Mouse (Mus musculus) MEL (cell line): ENCODE data around the gene A130010J15Rik. TPM values are rescaled to one million over a fixed set of nuclear protein-coding genes. Genes with fewer than 3 reads are reported as not detected.

ENCODE experiments used
- DNase-seq: peaks from one replicate; pipeline ENCODE4 v3.0.0; 2011; ENCODE audit warnings: low read depth, low spot score
- H3K27ac ChIP-seq: 2 replicates; pipeline ENCODE4 v1.5.1; 2012; ENCODE audit warnings: low read depth, mild to moderate bottlenecking, control low read depth, low read length, moderate library complexity; ENCODE audit not compliant: control insufficient read depth
- H3K27me3 ChIP-seq, 2 experiments: fragments of 150-350 bp in 1 of 2; sonication (generic) in 1 of 2; 2 replicates each; pipeline ENCODE4 v1.6.1; 2012; ENCODE audit warnings: low read length in 2 of 2, mild to moderate bottlenecking in 2 of 2, improper control_type of control experiment in 1 of 2, moderate library complexity in 1 of 2; ENCODE audit not compliant: insufficient read depth in 2 of 2, control insufficient read depth in 1 of 2
- H3K36me3 ChIP-seq, 2 experiments: 2 replicates each; pipeline ENCODE4 v1.6.1; 2012 to 2014; ENCODE audit warnings: low read length in 2 of 2, improper control_type of control experiment in 1 of 2, inconsistent platforms in 1 of 2, mild to moderate bottlenecking in 1 of 2; ENCODE audit not compliant: insufficient read depth in 2 of 2, control insufficient read depth in 1 of 2
- H3K4me1 ChIP-seq, 2 experiments: fragments of 150-350 bp in 1 of 2; sonication (generic) in 1 of 2; 2 replicates each; pipeline ENCODE4 v1.6.1; 2012; ENCODE audit warnings: low read length in 2 of 2, improper control_type of control experiment in 1 of 2, mild to moderate bottlenecking in 1 of 2; ENCODE audit not compliant: insufficient read depth in 2 of 2, control insufficient read depth in 1 of 2
- H3K4me3 ChIP-seq, 2 experiments: fragments of 150-350 bp in 1 of 2; sonication (generic) in 1 of 2; 2 replicates each; pipeline ENCODE4 v1.5.1; 2012; ENCODE audit warnings: low read depth in 2 of 2, low read length in 2 of 2, mild to moderate bottlenecking in 2 of 2, moderate library complexity in 2 of 2, control low read depth in 1 of 2, improper control_type of control experiment in 1 of 2; ENCODE audit not compliant: control insufficient read depth in 1 of 2, insufficient read depth in 1 of 2
- H3K79me2 ChIP-seq: 2 replicates; pipeline ENCODE4 v1.6.1; 2012; ENCODE audit warnings: mild to moderate bottlenecking, low read length, moderate library complexity; ENCODE audit not compliant: control insufficient read depth, poor library complexity, insufficient read depth
- H3K9ac ChIP-seq: 2 replicates; pipeline ENCODE4 v1.6.1; 2012; ENCODE audit warnings: low read depth, mild to moderate bottlenecking, control low read depth, low read length, moderate library complexity; ENCODE audit not compliant: control insufficient read depth, poor library complexity, severe bottlenecking
- H3K9me3 ChIP-seq: fragments of 150-350 bp; sonication (generic); replicated peaks from 2 replicates; pipeline ENCODE4 v1.6.1; 2012; ENCODE audit warnings: mild to moderate bottlenecking, low read length, improper control_type of control experiment, moderate library complexity; ENCODE audit not compliant: insufficient read depth
- BHLHE40 ChIP-seq: IDR thresholded peaks from 2 replicates; pipeline ENCODE4 v1.6.1; 2012; ENCODE audit warnings: low read depth, mild to moderate bottlenecking, inconsistent platforms, low read length, improper control_type of control experiment, borderline replicate concordance
- CHD1 ChIP-seq: IDR thresholded peaks from 2 replicates; pipeline ENCODE4 v1.6.1; 2012; ENCODE audit warnings: low read depth, mild to moderate bottlenecking, inconsistent platforms, low read length, improper control_type of control experiment
- ELF1 ChIP-seq: IDR thresholded peaks from 2 replicates; pipeline ENCODE4 v1.6.1; 2014; ENCODE audit warnings: low read depth, mild to moderate bottlenecking, inconsistent platforms, low read length, improper control_type of control experiment, moderate library complexity
- EP300 ChIP-seq, 2 experiments: IDR thresholded peaks; 2 replicates each; pipeline ENCODE4 v1.6.1; 2011; ENCODE audit warnings: improper control_type of control experiment in 2 of 2, low read length in 2 of 2, low read depth in 1 of 2, mild to moderate bottlenecking in 1 of 2
- ETS1 ChIP-seq: IDR thresholded peaks from 2 replicates; pipeline ENCODE4 v1.6.1; 2012; ENCODE audit warnings: low read depth, mild to moderate bottlenecking, inconsistent platforms, low read length, improper control_type of control experiment, moderate library complexity
- HCFC1 ChIP-seq: IDR thresholded peaks from 2 replicates; pipeline ENCODE4 v1.6.1; 2012; ENCODE audit warnings: low read depth, mild to moderate bottlenecking, inconsistent platforms, low read length, improper control_type of control experiment, moderate library complexity
- KAT2A ChIP-seq: conservative IDR thresholded peaks from 2 replicates; pipeline ENCODE4 v1.6.1; 2012; ENCODE audit warnings: low read depth, low read length, improper control_type of control experiment, inconsistent platforms
- MAFK ChIP-seq: IDR thresholded peaks from 2 replicates; pipeline ENCODE4 v1.6.1; 2011; ENCODE audit warnings: low read depth, mild to moderate bottlenecking, low read length, improper control_type of control experiment, borderline replicate concordance
- MAZ ChIP-seq: IDR thresholded peaks from 2 replicates; pipeline ENCODE4 v1.6.1; 2012; ENCODE audit warnings: low read depth, mild to moderate bottlenecking, inconsistent platforms, low read length, improper control_type of control experiment
- MYB ChIP-seq: IDR thresholded peaks from 2 replicates; pipeline ENCODE4 v1.6.1; 2011; ENCODE audit warnings: mild to moderate bottlenecking, low read depth, low read length, improper control_type of control experiment
- NRF1 ChIP-seq: IDR thresholded peaks from 2 replicates; pipeline ENCODE4 v1.6.1; 2014; ENCODE audit warnings: low read depth, mild to moderate bottlenecking, inconsistent platforms, low read length, improper control_type of control experiment, moderate library complexity; ENCODE audit not compliant: poor library complexity, insufficient read depth, severe bottlenecking
- POLR2A ChIP-seq, 2 experiments: IDR thresholded peaks; 2 replicates each; pipeline ENCODE4 v1.6.1; 2011 to 2012; ENCODE audit warnings: low read length in 2 of 2, mild to moderate bottlenecking in 2 of 2, control low read depth in 1 of 2, improper control_type of control experiment in 1 of 2, low read depth in 1 of 2, moderate library complexity in 1 of 2; ENCODE audit not compliant: control insufficient read depth in 1 of 2, insufficient read depth in 1 of 2, poor library complexity in 1 of 2
- POLR2AphosphoS5 ChIP-seq: IDR thresholded peaks from 2 replicates; pipeline ENCODE4 v1.6.1; 2012; ENCODE audit warnings: low read depth, borderline replicate concordance, mild to moderate bottlenecking, inconsistent platforms, low read length, moderate library complexity, mixed read lengths
- RAD21 ChIP-seq: IDR thresholded peaks from 2 replicates; pipeline ENCODE4 v1.6.1; 2011; ENCODE audit warnings: mild to moderate bottlenecking, low read depth, low read length, improper control_type of control experiment
- SMC3 ChIP-seq: IDR thresholded peaks from 2 replicates; pipeline ENCODE4 v1.6.1; 2011; ENCODE audit warnings: low read depth, low read length, improper control_type of control experiment
- TAL1 ChIP-seq: IDR thresholded peaks from 2 replicates; pipeline ENCODE4 v1.6.1; 2012; ENCODE audit warnings: mild to moderate bottlenecking, inconsistent platforms, low read length, moderate library complexity, mixed read lengths
- TCF12 ChIP-seq: IDR thresholded peaks from 2 replicates; pipeline ENCODE4 v1.6.1; 2014; ENCODE audit warnings: low read depth, mild to moderate bottlenecking, inconsistent platforms, low read length, improper control_type of control experiment, moderate library complexity
- polyA plus RNA-seq, 2 experiments: library from polyadenylated mRNA; stranded (reverse) in 1 of 2; unstranded in 1 of 2; fragments of >175 nt in 1 of 2; fragments of >200 nt in 1 of 2; gene quantifications; 2 replicates each; pipeline versions ENCODE4 v1.2.1 to v1.2.4; 2012; ENCODE audit warnings: low replicate concordance in 2 of 2, low read depth in 1 of 2; ENCODE audit not compliant: insufficient read length in 2 of 2, insufficient read depth in 1 of 2, missing spikeins in 1 of 2
- total RNA-seq: library from RNA; depleted of rRNA; stranded (reverse); fragments of 300-350 nt; gene quantifications from 2 replicates; pipeline ENCODE4 v1.2.3, GENCODE M21; 2012

Gene A130010J15Rik
- total and polyA plus RNA-seq, 3 experiments, result 5.8 to 13.2 TPM; not detected in 1

DNA sequence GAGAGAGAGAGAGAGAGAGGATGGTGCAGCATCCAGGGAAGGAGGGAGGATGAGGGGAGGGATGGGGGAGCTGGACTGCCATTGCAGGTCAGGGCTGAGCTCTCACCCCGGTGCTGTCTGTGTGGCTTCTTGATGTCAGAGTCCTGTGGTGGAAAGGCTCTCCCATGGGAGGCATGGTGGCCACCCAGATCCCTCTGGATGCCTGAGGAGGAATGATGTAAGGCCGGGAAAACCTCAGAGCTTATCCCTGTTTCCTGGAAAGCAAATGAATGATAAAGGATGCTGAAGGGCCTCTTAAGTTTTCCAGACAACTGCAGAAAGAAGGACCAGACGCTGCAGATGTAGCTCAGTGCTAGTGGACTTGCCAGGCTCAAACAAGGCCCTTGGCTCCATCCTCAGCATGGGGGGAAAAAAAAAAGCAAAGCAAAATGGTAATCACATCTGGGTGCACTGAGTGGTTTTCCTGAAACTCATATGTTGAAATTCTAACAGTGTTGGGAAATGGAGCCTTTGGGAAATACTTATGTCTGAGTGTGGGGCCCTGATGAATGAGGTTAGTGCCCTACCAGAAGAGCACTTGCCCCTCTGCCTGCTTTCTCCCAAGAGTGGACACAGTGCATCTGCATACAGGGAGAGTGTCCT lies 27.4 kb downstream of the A130010J15Rik start:
- H3K9ac ChIP-seq, result no peak overlapping the region
- DNase-seq, result no peak
- H3K79me2 ChIP-seq, result no peaks in the 10 kb centered on the region
- H3K4me3 ChIP-seq, result no peak overlapping the region
- H3K36me3 ChIP-seq, result peaks cover 0 to 8% of the 10 kb centered on the region in 2 experiments; a peak in 1 of 4 replicates
- H3K27ac ChIP-seq, result no peak overlapping the region
- H3K4me1 ChIP-seq, result peaks cover 0 to 12% of the 10 kb centered on the region in 2 experiments; a peak in 3 of 4 replicates
- H3K27me3 ChIP-seq, result no peaks in the 10 kb centered on the region
- no peaks in the 10 kb centered on the region for H3K9me3 ChIP-seq
- TF ChIP-seq MYB, result no peak
- TF ChIP-seq TCF12, result no peak
- no peak for TF ChIP-seq CHD1
- no peak for TF ChIP-seq BHLHE40
- TF ChIP-seq TAL1, result no peak
- no peak for TF ChIP-seq POLR2AphosphoS5
- no peak for TF ChIP-seq ETS1
- TF ChIP-seq KAT2A, result no peak
- TF ChIP-seq SMC3, result no peak
- no peak for TF ChIP-seq HCFC1
- no peak for TF ChIP-seq MAFK
- TF ChIP-seq POLR2A (IDR thresholded peaks at IDR 0.05; ENCODE audit: control insufficient read depth in 1 of 2, insufficient read depth in 1 of 2, low read depth in 1 of 2, low read length in 2 of 2, poor library complexity in 1 of 2), result no peak
- TF ChIP-seq ELF1, result no peak
- TF ChIP-seq NRF1, result no peak
- TF ChIP-seq RAD21, result no peak
- TF ChIP-seq, all 39 proteins: peak for 0

DNA sequence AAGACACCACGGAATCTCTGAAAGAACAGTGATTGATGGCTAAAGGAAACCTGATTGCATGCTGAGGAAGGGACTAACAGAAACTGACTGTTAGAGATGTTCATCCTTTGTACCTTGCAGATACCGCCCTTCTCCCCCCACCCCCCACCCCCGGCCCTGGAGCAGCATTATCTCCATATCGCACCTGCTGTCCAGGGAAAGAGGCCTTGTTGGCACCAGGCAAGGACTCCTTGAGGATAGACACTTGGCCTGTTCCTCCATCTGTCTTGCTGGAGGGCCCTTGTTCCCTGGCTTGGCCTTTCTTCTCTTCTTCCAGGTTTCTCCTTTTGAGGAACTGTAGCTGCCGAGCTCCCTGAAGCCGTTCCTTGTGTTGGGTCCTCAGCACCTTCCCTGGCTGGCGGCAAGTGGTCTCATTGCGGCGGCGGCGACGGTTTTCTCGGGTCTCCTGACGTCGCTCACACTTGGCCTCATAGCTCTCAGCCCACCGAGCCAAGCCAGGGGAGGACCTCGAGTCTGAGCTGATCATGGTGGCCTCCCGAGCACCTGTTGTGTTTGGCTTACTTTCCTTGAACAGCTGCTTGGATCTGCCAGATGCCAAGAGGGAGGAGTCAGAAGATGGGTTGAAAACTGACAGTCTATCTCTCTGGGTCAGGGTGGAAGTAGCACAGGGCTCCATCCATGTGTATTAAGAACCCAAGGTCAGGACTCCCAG lies 29.8 kb downstream of the A130010J15Rik start:
- H3K79me2 ChIP-seq, result no peaks in the 10 kb centered on the region
- peaks cover 0 to 21% of the 10 kb centered on the region in 2 experiments; a peak in 2 of 4 replicates for H3K36me3 ChIP-seq
- H3K4me1 ChIP-seq, result peaks cover 0 to 30% of the 10 kb centered on the region in 2 experiments; a peak in 3 of 4 replicates
- H3K27me3 ChIP-seq, result no peaks in the 10 kb centered on the region
- peak; percentile 20 for DNase-seq
- H3K4me3 ChIP-seq, result no peak overlapping the region
- TF ChIP-seq TAL1 (peak; percentile 53), EP300 (IDR thresholded peaks at IDR 0.05; ENCODE audit: low read depth in 1 of 2, low read length in 2 of 2) (peak in 1 of 2 experiments; percentile 61; a peak in 2 of 4 replicates), MAZ (no peak), TCF12 (peak; percentile 16; the same call in 1 of the 2 replicates)
- no peak overlapping the region for H3K27ac ChIP-seq
- no peaks in the 10 kb centered on the region for H3K9me3 ChIP-seq
- no peak overlapping the region for H3K9ac ChIP-seq
